Mouse (Mus musculus): Measurements from ENCODE around the gene Sgpl1.

Gene Sgpl1

DNA sequence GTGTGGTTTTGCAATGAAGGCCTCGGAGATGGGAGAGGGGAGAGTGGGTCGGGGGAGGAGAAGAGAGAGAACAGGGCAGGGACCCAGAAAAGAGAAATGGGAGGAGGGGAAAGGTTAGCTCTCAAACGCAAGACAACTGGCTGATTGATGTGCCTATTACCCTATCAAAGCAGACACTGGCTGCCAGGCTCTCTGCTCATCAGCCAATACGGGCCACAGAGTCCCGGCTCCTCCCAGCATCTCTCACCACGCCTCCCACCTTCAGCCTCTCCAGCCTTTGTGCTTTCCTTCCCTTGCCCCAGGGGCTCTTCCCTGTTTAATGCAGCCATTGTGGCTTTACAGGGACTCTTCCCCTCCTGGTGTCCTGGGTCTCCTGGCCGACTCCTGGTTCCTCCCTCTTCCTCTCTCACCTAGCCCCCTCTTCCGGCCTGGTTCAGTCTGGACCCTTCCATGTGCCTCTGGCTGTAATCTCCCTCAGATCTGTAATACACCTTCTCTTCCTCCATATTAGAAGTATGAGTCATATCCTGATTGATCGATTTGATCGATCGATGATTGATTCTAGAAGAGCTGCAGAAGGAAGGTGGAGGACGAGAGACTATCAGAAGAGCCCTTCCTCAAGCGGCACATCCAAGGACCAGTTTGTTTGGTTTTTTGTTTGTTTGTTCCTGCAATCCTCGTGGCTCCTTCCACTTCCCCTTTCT is 67.1 kb downstream of the Sgpl1 start:
- peak; percentile 38 for DNase-seq

DNA sequence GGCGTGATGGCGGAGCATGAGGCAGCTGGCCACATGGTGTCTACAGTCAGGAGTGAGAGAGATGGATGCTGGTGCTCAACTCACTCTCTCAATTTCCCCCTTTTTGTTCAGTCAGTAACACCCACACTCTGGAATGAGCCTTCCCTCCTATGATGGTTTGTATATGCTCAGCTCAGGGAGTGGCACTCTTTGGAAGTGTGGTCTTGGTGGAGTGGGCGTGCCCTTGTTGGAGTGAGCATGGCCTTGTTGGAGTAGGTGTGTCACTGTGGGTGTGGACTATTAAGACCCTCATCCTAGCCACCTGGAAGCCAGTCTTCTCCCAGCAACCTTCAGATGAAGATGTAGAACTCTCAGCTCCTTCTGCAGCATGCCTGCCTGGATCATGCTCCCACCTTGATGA is 71.9 kb downstream of the Sgpl1 start:
- no peak for DNase-seq

DNA sequence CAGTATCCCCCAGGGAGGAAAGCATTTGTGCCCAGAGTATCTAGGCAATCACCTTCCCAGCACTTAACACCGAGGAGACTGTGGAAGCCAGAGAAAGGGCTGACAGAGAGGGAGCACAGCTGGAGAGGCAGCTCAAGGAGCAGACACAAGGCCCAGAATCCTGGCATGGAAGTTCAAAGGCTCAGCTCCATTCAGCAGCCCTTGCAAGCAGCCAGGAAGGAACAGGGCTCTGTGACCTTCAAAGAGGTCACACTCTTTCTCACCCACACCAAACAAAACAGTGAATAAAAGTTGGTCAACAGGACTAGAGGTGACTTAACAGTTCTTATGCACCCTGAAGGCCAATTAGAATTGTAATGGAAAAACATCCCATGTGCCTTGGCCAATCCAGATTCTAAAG is 72.9 kb downstream of the Sgpl1 start:
- no peak for DNase-seq

DNA sequence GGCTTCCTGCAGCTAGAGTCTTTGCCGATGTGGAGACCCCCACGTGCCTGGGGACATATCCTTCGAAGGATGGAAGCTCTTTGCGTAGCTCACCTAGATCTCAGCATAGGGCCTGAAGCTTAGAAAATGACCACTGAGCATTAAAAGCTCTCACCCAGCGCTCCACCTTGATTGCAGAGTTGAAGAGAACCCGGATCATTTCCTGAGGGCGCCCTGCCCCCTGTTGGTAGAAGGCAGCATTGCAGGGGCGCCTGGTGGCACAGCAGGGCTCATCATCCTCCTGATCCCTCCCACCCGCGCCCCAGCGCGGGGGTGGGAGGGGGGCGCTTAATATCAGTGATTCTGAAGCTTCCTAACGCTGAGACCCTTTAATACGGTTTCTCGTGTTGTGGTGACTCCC is 75.2 kb downstream of the Sgpl1 start:
- DNase-seq = peak; percentile 36

DNA sequence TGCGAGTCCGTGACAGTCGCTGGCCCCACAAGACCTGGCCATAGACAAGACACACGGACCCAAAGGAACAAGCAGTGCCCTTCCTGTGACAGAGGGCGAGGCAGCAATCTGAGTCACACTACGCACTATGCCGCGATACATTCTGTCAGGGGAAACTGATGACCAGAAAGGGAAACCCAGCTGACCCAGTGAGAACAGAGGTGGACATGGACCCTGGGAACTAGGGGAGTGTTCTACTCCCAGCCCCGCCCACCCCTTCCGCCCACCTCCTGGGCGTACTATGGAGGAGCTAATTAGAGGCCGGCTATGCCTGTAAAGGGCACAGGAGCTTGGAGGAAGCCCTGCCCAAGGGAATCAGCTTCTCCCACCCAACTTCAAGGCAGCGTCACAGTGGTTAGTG is 78.3 kb downstream of the Sgpl1 start:
- DNase-seq = no peak

DNA sequence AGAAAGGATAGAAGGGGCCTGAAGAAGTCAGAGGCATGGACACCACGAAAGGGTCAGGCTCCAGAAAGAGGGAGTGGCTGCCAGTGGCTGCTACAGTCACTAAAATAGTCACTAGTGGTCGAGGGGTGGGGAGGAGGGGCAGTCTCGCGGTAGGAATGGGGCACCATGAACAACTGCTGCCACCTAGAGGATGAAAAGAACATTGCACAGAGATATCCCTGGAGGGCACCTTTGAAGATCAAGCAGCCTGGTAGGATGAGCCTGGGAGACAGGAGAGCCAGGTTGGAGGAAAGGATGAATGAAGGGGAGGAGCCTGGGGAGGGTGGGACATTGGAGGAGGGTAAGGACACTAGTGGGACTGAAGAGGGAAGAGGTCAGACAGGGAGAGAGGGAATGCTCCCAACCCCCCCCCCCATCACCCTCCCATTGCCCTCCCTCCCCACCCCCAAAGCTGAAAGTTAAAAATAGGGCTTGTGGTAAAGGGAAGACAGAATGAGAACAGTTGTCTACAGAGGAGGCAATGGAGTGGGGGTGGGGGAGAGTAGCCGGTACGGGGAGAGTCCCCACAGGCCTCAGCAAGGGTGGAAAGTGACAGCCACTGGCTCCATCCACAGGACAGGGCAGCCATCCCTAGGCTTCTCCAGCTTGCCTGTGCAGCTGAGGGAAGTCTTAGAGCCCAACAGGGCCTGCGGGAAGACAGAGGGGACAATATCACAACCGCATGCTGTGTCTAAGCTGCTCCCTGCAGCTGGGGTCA is 78.9 kb downstream of the Sgpl1 start:
- DNase-seq = peak; percentile 63

DNA sequence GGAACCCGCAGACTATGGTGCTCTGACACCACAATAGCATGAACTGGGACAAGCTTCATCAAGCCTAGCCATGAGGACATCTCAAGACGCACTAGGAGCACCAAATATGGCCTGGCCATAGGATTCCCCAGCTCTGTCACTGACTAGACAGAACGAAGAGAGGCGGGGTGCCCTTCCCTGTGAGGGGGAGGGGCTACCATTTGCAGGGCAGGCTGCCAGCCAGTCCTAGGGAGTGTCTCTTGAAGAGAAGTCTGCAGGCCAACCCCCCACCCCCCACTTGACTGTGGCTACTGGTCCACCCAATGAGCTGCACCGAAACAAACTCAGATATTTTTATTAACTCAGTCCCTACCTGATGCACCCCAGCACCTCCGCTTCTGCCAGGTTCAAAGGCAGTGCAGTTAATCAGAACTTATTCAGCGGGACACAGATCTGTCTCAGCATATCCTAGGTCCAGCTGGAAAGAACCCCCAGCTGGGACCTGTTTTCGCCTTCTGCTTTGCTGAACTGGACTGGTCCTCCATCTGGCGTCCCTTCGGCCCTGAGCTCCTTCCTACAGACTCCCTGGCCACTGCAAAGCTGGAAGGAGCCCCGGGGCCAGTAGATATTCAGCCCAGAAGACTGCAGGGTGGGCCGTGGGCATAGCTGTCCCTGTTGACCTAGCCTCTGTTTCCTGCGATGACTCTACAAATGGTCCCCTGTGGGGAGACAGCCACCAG is 82.1 kb downstream of the Sgpl1 start:
- no peak for DNase-seq

DNA sequence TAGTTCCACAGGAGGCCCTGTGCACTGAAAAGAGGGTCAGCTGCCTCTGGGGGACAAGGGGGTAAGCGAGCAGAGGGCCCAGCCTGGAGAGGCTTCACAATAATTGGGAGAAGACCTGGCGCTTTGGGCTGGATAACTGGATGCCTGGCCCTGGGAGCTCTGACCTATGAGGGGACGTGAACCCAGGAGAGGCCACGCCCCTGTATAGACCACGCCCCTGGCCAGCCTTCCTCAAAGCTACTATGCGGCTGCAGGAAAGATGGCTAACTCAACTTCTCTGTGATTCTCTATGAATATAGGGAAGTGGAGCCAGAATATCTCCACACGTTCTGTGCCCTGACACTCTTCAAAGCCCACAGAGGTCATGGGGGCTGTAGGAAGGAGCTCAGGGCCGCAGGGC is 82.9 kb downstream of the Sgpl1 start:
- no peak for DNase-seq

DNA sequence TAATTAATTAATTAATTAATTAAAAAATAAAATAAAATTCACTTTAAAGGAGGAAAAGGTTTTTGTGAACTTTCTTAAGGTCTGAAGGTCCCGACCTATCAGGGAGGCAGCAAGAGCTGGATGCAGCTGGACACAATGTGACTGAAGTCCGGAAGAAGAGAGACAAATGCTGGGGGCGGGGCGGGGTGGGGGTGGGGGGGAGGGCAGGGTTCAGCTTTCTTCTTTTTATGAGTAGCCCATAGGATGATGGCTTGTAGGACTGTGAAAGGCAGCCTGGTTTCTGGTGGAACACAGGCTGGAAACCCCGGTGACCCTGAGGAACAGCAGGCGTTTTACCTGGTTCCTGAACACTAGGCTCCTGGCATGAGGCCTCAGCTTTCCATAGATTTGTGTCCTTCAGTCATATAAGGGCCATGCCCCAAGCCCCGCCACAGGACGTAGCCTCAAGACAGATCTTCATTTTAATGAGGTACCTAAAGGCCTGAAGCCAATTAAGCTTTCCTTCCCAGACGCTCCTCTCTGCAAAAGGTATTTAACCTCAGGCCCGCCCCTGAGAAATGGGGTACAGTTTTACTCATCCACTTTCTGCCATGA is 84.1 kb downstream of the Sgpl1 start:
- no peak for DNase-seq

DNA sequence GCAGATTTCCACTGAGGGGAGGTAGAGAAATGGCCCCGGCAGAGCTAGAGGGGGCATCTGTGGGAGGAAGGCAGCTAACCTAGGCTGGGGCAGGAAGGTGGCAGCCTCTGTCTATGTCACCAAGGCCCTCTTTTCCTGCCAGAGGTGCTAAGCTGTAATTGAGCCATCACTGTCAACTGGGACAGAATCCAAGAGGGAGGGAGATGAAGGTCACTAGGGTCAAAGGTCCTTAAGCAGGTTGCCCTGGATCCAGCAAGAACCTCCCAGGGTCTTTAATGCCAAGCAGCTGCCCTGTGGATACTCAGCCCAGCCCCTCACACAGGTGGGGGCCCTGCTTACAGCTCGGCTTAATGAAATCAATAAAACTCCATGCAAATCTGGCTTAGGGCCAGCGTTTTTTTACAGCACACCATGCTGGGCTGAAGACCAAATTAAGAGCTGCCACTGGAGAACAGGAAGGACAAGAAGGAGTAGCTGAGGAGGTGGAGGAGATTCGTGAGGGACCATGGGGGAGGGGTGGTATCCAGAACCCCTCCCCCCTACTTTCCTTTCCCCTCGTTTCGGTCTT is 87.9 kb downstream of the Sgpl1 start:
- no peak for DNase-seq

DNA sequence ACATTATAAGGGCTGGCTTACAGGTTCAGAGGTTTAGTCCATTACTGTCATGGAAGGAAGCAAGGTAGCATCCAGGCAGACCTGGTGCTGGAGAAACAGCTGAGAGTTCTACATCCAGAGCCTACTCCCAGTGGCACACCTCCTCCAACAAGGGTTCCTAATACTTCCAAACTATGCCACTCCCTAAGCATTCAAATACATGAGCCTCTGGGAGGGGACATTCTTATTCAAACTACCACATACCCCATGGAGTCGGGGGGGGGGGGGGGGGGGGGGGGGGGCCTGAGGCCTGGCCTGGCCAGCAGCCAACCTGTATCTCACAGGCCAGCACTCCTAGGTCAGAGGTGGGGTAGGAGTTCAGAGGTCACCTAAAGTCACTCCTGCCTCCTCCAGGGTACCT is 88.4 kb downstream of the Sgpl1 start:
- no peak for DNase-seq

DNA sequence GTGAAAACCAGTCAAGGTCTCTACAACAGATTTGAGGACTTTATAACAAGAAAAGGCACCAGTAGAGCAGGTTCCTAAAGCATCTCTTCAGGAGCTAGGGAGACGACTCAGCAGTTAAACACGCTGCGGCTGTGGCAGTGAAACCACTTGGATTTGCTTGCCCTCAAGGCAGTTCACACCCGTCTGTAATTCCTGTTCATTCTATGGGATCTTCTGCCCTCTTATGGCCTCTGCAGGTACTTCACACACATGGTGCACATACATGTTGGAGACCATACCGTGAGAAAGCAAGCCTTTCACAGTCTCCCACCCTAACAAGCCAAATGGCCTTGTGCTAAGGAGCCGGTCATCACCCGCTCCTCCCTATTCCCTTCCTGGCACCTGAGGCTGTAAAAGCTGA is 90.8 kb downstream of the Sgpl1 start:
- no peak for DNase-seq

DNA sequence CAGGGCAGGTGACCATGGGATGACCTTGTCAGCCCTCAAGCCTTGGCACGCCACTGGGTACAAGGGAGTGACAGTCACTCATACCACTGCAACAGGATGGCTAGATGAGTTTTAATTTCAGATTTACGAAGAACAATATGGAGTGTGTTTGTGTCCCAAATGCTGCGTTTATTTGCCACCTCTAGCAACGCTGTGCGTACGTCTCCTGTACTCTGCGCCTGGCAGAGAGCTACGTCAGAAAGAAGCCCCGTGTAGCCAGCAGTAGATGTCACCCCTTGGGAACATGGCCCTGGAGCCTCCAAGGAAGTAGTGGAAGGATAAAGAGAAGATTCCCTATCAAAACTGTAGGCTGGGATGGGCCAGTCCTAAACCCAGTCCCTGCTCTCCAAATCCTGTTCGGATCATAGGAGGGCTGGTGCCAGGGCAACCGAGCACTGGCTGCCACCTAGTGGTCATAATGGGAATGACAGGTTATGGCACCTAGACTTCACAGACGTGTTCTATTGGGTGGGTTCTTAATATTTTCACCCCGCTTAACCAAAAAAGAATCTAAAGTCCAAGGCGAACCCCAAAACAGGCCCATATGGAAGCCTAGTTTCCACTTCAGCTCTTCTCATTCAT is 95.4 kb downstream of the Sgpl1 start:
- DNase-seq = peak; percentile 53
